Mouse (Mus musculus): ENCODE measurements at regions not wholly inside any gene's neighbourhood (a gene's known extent, or its start where the extent isn't known, plus 50 kb on each side); places are given as distances from the start of the nearest gene placed in this dataset.

- TF ChIP-seq CTCF (IDR thresholded peaks at IDR 0.05; ENCODE audit: low read depth) = no peak
- TF ChIP-seq EP300 (IDR thresholded peaks at IDR 0.05; ENCODE audit: low read depth) = no peak
These were observed 72.4 kb upstream of the Mpp6 start for GRCm38 (mm10) chr6:50037614-50038013.
